Mouse (Mus musculus) myocyte (in vitro differentiated cells): ENCODE measurements at regions not wholly inside any gene's neighbourhood (a gene's known extent, or its start where the extent isn't known, plus 50 kb on each side); places are given as distances from the start of the nearest gene placed in this dataset.

Experiments
- H3K27me3 ChIP-seq: one replicate; pipeline ENCODE4 v1.6.1; 2011; ENCODE audit not compliant: control insufficient read depth, insufficient read depth, insufficient read length
- H3K36me3 ChIP-seq: one replicate; pipeline ENCODE4 v1.6.1; 2011; ENCODE audit not compliant: control insufficient read depth, insufficient read depth
- H3K4me2 ChIP-seq: one replicate; pipeline ENCODE4 v1.6.1; 2011; ENCODE audit warnings: low read depth, control low read depth
- H3K4me3 ChIP-seq: one replicate; pipeline ENCODE4 v1.5.1; 2011; ENCODE audit warnings: mild to moderate bottlenecking, control low read depth, moderate library complexity
- H3K79me2 ChIP-seq: one replicate; pipeline ENCODE4 v1.6.1; 2011; ENCODE audit not compliant: control insufficient read depth, insufficient read depth
- H3ac ChIP-seq: one replicate; pipeline ENCODE4 v1.6.1; 2011; ENCODE audit not compliant: control insufficient read depth, insufficient read length
- CEBPB ChIP-seq: IDR thresholded peaks from 2 replicates; pipeline ENCODE4 v1.6.1; 2011; ENCODE audit warnings: mild to moderate bottlenecking, moderate library complexity; ENCODE audit not compliant: poor library complexity, insufficient read depth, severe bottlenecking
- E2F4 ChIP-seq: IDR thresholded peaks from one replicate; pipeline ENCODE4 v1.6.1; 2011; ENCODE audit warnings: mild to moderate bottlenecking, control low read depth, moderate library complexity; ENCODE audit not compliant: insufficient read depth
- MAX ChIP-seq: IDR thresholded peaks from one replicate; pipeline ENCODE4 v1.6.1; 2011; ENCODE audit warnings: low read depth, mild to moderate bottlenecking, control low read depth
- MYOD1 ChIP-seq, 3 experiments: IDR thresholded peaks; one replicate each; pipeline ENCODE4 v1.6.1; 2011; ENCODE audit warnings: control low read depth in 2 of 3, low read depth in 2 of 3, mild to moderate bottlenecking in 2 of 3, moderate library complexity in 1 of 3; ENCODE audit not compliant: insufficient read length in 2 of 3, control insufficient read depth in 1 of 3
- MYOG ChIP-seq, 3 experiments: IDR thresholded peaks; one replicate each; pipeline ENCODE4 v1.6.1; 2011; ENCODE audit warnings: control low read depth in 2 of 3, low read depth in 2 of 3, mild to moderate bottlenecking in 2 of 3; ENCODE audit not compliant: insufficient read length in 2 of 3, control insufficient read depth in 1 of 3, insufficient read depth in 1 of 3
- POLR2A ChIP-seq: IDR thresholded peaks from one replicate; pipeline ENCODE4 v1.6.1; 2011; ENCODE audit warnings: low read depth, mild to moderate bottlenecking, control low read depth, moderate library complexity; ENCODE audit not compliant: insufficient read length
- POLR2AphosphoS2 ChIP-seq: IDR thresholded peaks from one replicate; pipeline ENCODE4 v1.6.1; 2011; ENCODE audit warnings: low read depth, control low read depth; ENCODE audit not compliant: insufficient read length
- REST ChIP-seq: IDR thresholded peaks from one replicate; pipeline ENCODE4 v1.6.1; 2011; ENCODE audit warnings: mild to moderate bottlenecking, control low read depth, moderate library complexity; ENCODE audit not compliant: insufficient read depth, insufficient read length
- SRF ChIP-seq: IDR thresholded peaks from one replicate; pipeline ENCODE4 v1.6.1; 2011; ENCODE audit warnings: low read depth; ENCODE audit not compliant: control insufficient read depth, insufficient read length
- TCF12 ChIP-seq: IDR thresholded peaks from one replicate; pipeline ENCODE4 v1.6.1; 2011; ENCODE audit warnings: mild to moderate bottlenecking, control low read depth; ENCODE audit not compliant: poor library complexity, insufficient read depth, severe bottlenecking
- TCF3 ChIP-seq: IDR thresholded peaks from one replicate; pipeline ENCODE4 v1.6.1; 2011; ENCODE audit warnings: low read depth, control low read depth; ENCODE audit not compliant: insufficient read length
- USF1 ChIP-seq: IDR thresholded peaks from one replicate; pipeline ENCODE4 v1.6.1; 2011; ENCODE audit warnings: low read depth, mild to moderate bottlenecking, control low read depth, moderate library complexity

DNA sequence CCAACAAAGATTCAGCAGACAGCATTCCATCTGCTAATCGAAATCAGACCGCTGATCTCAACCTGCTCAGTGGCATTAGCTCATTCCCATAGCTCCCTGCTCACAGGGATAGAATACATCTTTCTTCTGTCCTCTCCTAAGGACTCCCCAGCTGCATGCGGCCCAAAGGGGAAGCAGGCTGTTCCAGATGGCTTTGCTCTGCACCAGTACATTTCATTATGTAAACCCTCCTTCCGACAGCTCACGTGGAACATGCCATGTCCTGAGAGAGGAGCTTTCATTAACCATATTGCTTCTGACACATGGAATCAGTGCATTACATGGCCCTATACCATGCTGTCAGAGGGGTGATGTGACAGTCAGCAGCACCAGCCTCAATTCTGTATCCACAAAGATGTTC lies 105.9 kb upstream of the Nmur2 start:
- no peak overlapping the region for H3ac ChIP-seq
- no peaks in the 10 kb centered on the region for H3K79me2 ChIP-seq
- no peaks in the 10 kb centered on the region for H3K27me3 ChIP-seq
- H3K4me3 ChIP-seq: no peak overlapping the region
- TF ChIP-seq TCF3 (no peak), MYOG (IDR thresholded peaks at IDR 0.05; ENCODE audit: control insufficient read depth in 1 of 3, insufficient read depth in 1 of 3, insufficient read length in 2 of 3, low read depth in 2 of 3) (no peak), TCF12 (no peak), MAX (no peak), E2F4 (no peak), POLR2AphosphoS2 (no peak), POLR2A (no peak), MYOD1 (IDR thresholded peaks at IDR 0.05; ENCODE audit: control insufficient read depth in 1 of 3, insufficient read length in 2 of 3, low read depth in 2 of 3) (no peak), SRF (no peak), REST (no peak), CEBPB (no peak), USF1 (no peak)
- H3K36me3 ChIP-seq: no peaks in the 10 kb centered on the region
- no peak overlapping the region for H3K4me2 ChIP-seq

DNA sequence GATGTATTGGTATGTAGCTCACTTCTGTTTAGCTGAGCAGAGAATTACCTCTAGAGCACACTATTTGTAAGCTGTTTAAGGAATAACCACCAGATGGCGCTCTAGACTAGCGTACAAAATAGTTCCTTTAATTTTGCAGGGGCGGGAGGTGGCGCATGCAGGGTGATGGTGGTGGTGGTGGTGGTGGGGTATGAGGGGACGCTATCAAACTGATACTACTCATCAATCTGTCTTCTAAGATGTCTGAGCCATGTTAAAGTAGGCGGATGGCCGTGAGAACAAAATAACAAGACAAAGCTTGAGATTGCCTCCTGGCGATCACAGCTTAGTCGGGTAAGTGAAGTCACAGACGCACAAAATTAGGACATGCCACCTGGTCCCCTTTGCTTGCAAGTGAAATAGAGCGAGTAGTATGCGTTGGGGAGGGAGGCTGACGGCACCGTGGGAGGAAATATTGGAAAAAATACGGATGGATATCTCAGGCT lies 90.6 kb upstream of the Nmur2 start:
- H3K79me2 ChIP-seq: no peaks in the 10 kb centered on the region
- H3K4me3 ChIP-seq: no peak overlapping the region
- no peak overlapping the region for H3K4me2 ChIP-seq
- TF ChIP-seq REST: no peak
- no peak for TF ChIP-seq POLR2A
- TF ChIP-seq MYOG (IDR thresholded peaks at IDR 0.05; ENCODE audit: control insufficient read depth in 1 of 3, insufficient read depth in 1 of 3, insufficient read length in 2 of 3, low read depth in 2 of 3): no peak
- no peak for TF ChIP-seq TCF3
- no peak for TF ChIP-seq MAX
- TF ChIP-seq TCF12: no peak
- no peak for TF ChIP-seq MYOD1 (IDR thresholded peaks at IDR 0.05; ENCODE audit: control insufficient read depth in 1 of 3, insufficient read length in 2 of 3, low read depth in 2 of 3)
- no peak for TF ChIP-seq CEBPB
- no peak for TF ChIP-seq SRF
- no peak for TF ChIP-seq E2F4
- TF ChIP-seq USF1: no peak
- TF ChIP-seq POLR2AphosphoS2: no peak
- no peaks in the 10 kb centered on the region for H3K27me3 ChIP-seq
- H3K36me3 ChIP-seq: no peaks in the 10 kb centered on the region
- no peak overlapping the region for H3ac ChIP-seq

DNA sequence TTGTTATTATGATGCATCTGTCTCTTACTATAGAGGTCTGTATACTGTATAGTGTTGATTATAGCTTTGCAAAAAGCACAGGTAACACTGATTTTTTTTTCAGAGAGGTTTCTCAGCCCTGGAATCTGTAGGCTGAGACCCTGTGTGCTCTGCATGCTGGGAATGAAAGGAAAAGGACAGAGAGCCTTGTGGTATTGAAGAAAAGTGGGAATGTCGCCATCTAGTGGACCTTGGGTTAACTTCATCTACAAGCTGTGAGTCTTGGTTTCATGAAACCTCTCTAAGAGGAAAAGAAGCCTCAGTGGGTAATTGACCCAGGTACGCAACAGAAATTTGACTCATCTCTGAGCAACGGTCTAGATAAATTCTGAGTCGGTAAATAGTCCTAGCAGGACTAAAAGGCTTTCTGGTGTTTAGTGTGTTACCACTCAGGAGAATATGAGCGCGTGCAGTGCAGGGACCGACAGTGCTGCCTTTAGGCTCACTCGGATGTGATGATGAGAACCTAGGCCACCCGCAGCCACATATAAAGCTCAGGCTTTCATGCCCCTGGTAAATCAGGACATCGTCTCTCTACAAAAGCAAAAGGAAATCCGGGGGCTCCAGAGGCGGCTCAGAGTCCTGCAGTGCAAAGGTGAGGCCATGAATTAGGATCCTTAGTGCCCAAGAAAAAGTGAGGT lies 75.9 kb upstream of the Nmur2 start:
- Histone ChIP-seq H3K4me2 (no peak overlapping the region), H3K4me3 (no peak overlapping the region), H3K79me2 (no peaks in the 10 kb centered on the region), H3ac (no peak overlapping the region), H3K27me3 (no peaks in the 10 kb centered on the region), H3K36me3 (no peaks in the 10 kb centered on the region)
- TF ChIP-seq TCF3 (no peak), MYOG (IDR thresholded peaks at IDR 0.05; ENCODE audit: control insufficient read depth in 1 of 3, insufficient read depth in 1 of 3, insufficient read length in 2 of 3, low read depth in 2 of 3) (no peak)

DNA sequence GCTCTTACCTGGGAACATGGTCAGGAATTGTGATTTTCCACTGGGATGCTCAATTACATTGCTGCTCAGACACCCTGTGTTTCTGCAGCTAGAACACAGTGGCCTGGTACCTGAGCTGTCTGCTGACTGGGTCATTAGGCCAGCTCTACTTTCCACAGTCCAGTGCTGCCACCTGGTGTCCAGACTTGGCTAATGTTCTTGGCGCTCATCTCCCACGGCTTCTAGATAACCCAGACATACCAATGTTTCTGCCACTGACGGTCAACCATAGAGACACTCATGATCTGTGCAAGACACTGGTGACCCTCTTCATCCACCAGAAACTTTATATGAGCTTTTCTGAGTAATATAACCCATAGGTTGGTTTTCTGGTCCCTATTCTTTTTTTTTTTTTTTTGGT lies 67.1 kb upstream of the Nmur2 start:
- Histone ChIP-seq H3ac (no peak overlapping the region), H3K4me2 (no peak overlapping the region), H3K36me3 (no peaks in the 10 kb centered on the region), H3K4me3 (no peak overlapping the region), H3K79me2 (no peaks in the 10 kb centered on the region), H3K27me3 (peaks cover 5% of the 10 kb centered on the region)
- TF ChIP-seq REST: no peak
- no peak for TF ChIP-seq TCF3

DNA sequence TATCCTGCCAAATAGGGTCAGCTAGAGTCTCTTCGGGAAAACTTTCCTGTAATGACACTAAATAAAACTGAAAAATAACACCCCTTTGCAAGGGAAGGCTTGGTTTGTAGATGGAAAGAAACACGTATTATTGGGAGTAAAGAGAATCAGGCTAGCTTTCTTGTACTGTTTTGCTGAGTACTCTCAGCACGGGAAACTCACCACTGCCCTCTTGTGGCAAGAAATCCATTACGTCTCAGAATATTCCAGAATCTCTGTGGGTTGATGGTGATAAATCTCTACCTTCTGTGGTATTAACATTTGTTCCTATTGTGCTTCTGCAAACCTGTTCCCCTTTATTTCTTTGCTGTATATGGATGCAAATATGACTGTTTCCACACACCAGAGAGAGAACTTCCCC lies 64.8 kb upstream of the Nmur2 start:
- Histone ChIP-seq H3K4me2 (no peak overlapping the region), H3ac (no peak overlapping the region)
- TF ChIP-seq CEBPB: no peak
- TF ChIP-seq USF1: no peak
- TF ChIP-seq TCF3: no peak
- no peak for TF ChIP-seq E2F4
- TF ChIP-seq REST: no peak
- no peak for TF ChIP-seq MYOD1 (IDR thresholded peaks at IDR 0.05; ENCODE audit: control insufficient read depth in 1 of 3, insufficient read length in 2 of 3, low read depth in 2 of 3)

More for the DNA sequence above, 64.8 kb upstream of the Nmur2 start:
- H3K4me3 ChIP-seq: no peak overlapping the region
- H3K27me3 ChIP-seq: no peaks in the 10 kb centered on the region
- H3K79me2 ChIP-seq: no peaks in the 10 kb centered on the region
- H3K36me3 ChIP-seq: no peaks in the 10 kb centered on the region
